ENCODE assay signal across 8 mouse cellular contexts in the genomic region with DNA sequence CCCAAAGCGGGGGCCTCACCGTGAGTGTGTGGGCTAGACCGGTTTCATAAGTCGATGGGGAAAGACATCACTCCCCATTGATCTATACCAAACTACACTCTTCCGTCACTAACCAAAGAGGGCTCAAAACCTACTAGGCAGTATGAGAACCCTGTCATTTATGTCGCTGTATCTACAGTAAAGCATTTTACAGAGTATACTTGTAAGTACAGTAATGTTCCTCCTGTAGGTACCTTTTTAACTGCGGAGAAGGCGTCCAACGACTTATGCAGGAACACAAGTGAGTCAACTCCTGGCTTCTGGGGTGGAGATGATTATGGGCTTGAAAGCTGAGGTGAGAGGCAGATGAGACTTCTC. TPM values are rescaled to one million over a fixed set of nuclear protein-coding genes. Genes with fewer than 3 reads are reported as not detected.
A peak's percentile ranks its signal among the peaks of the same experiment; 100 is the strongest.
DNase-seq lines count a peak whose midpoint lies in the region; ATAC-seq and TF ChIP-seq lines count a peak whose summit lies in the region.

No protein-coding gene starts in this region.

- H3K4me1 ChIP-seq in heart, postnatal 0 days (ENCODE audit: control insufficient read depth, insufficient read depth), result no peaks in the 10 kb centered on the region
- peaks cover 21% of the 10 kb centered on the region for H3K4me1 ChIP-seq in G1E (ENCODE audit: insufficient read depth, low read depth, low read length)
- peaks cover 13% of the 10 kb centered on the region for H3K4me1 ChIP-seq in forebrain, postnatal 0 days (ENCODE audit: insufficient read depth)
- H3K4me1 ChIP-seq in midbrain, embryonic 11.5 days (ENCODE audit: control insufficient read depth, insufficient read depth, low read length), result peaks cover 12% of the 10 kb centered on the region

- no peaks in the 10 kb centered on the region for H3K27me3 ChIP-seq in heart, postnatal 0 days (ENCODE audit: control insufficient read depth, insufficient read depth, low read length)
- H3K27me3 ChIP-seq in G1E (ENCODE audit: insufficient read depth, low read length), result no peaks in the 10 kb centered on the region
- no peaks in the 10 kb centered on the region for H3K27me3 ChIP-seq in forebrain, postnatal 0 days (ENCODE audit: insufficient read depth, low read length)
- no peaks in the 10 kb centered on the region for H3K27me3 ChIP-seq in midbrain, embryonic 11.5 days (ENCODE audit: control insufficient read depth, insufficient read depth, low read length)

- no peak for ATAC-seq in heart, postnatal 0 days (ENCODE audit: insufficient read depth, low read depth)
- no peak for ATAC-seq in G1E (ENCODE audit: extremely low read depth, insufficient number of reproducible peaks, low FRiP score, poor library complexity, severe bottlenecking)
- ATAC-seq in forebrain, postnatal 0 days, result no peak
- no peak for ATAC-seq in midbrain, embryonic 11.5 days (ENCODE audit: low FRiP score)
- no peak for ATAC-seq in inflammation-experienced regulatory T-cells, adult 6 months

- WGBS in heart, postnatal 0 days, result 9% methylated on average over 9 of the region's 9 CpGs
- 13% methylated on average over 9 of the region's 9 CpGs for WGBS in forebrain, postnatal 0 days
- 12% methylated on average over 9 of the region's 9 CpGs for WGBS in midbrain, embryonic 11.5 days

- TF ChIP-seq EP300 in heart, postnatal 0 days (IDR thresholded peaks at IDR 0.05; ENCODE audit: low read depth), result no peak

- peak overlapping the region; percentile 76 for H3K9ac ChIP-seq in heart, postnatal 0 days (replicated peaks; ENCODE audit: low read depth, low read length)
- peak overlapping the region; percentile 66 for H3K9ac ChIP-seq in forebrain, postnatal 0 days
- H3K9ac ChIP-seq in midbrain, embryonic 11.5 days (ENCODE audit: low read length), result peak overlapping the region; percentile 88

- peak overlapping the region; percentile 95 for H3K4me3 ChIP-seq in heart, postnatal 0 days (ENCODE audit: low read depth, low read length)
- H3K4me3 ChIP-seq in G1E (ENCODE audit: low read depth, low read length), result peak overlapping the region; percentile 90
- H3K4me3 ChIP-seq in forebrain, postnatal 0 days (ENCODE audit: low read depth, low read length), result peak overlapping the region; percentile 74
- H3K4me3 ChIP-seq in midbrain, embryonic 11.5 days (ENCODE audit: low read depth, low read length), result peak overlapping the region; percentile 96

- no peak for TF ChIP-seq CTCF in heart, postnatal 0 days (IDR thresholded peaks at IDR 0.05; ENCODE audit: low read depth)
- no peak for TF ChIP-seq CTCF in G1E (IDR thresholded peaks at IDR 0.05; ENCODE audit: low read depth, low read length)
- no peak for TF ChIP-seq CTCF in forebrain, postnatal 0 days (IDR thresholded peaks at IDR 0.05; ENCODE audit: low read depth)

- H3K9me3 ChIP-seq in heart, postnatal 0 days (replicated peaks; ENCODE audit: control insufficient read depth, low read length), result no peaks in the 10 kb centered on the region
- H3K9me3 ChIP-seq in G1E (replicated peaks), result no peaks in the 10 kb centered on the region
- H3K9me3 ChIP-seq in forebrain, postnatal 0 days (ENCODE audit: low read length), result no peaks in the 10 kb centered on the region
- H3K9me3 ChIP-seq in midbrain, embryonic 11.5 days (ENCODE audit: control insufficient read depth, low read length), result no peaks in the 10 kb centered on the region

- peaks cover 38% of the 10 kb centered on the region for H3K36me3 ChIP-seq in heart, postnatal 0 days (replicated peaks; ENCODE audit: control insufficient read depth, insufficient read depth, low read length)
- H3K36me3 ChIP-seq in G1E (replicated peaks), result peaks cover 45% of the 10 kb centered on the region
- H3K36me3 ChIP-seq in forebrain, postnatal 0 days (ENCODE audit: insufficient read depth), result peaks cover 35% of the 10 kb centered on the region
- H3K36me3 ChIP-seq in midbrain, embryonic 11.5 days (ENCODE audit: control insufficient read depth, insufficient read depth, low read length), result peaks cover 10% of the 10 kb centered on the region

- DNase-seq in heart, postnatal 0 days (ENCODE audit: low spot score), result no peak
- DNase-seq in heart, adult 9 months (ENCODE audit: low spot score in 2 of 2), result no peak
- DNase-seq in G1E (ENCODE audit: low spot score), result no peak
- DNase-seq in forebrain, postnatal 0 days, result no peak
- DNase-seq in midbrain, embryonic 11.5 days (ENCODE audit: low spot score, missing footprints), result peak; percentile 83
- no peak for DNase-seq in urinary bladder, postnatal 10 days (ENCODE audit: low spot score)
- DNase-seq in adrenal gland, postnatal 14 days, result no peak

- H3K27ac ChIP-seq in heart, postnatal 0 days (ENCODE audit: low read depth), result no peak overlapping the region
- H3K27ac ChIP-seq in forebrain, postnatal 0 days (ENCODE audit: low read depth, low read length), result no peak overlapping the region
- H3K27ac ChIP-seq in midbrain, embryonic 11.5 days (ENCODE audit: low read depth, low read length), result no peak overlapping the region

- peak overlapping the region; percentile 98 for H3K4me2 ChIP-seq in heart, postnatal 0 days (ENCODE audit: low read depth, low read length)
- peak overlapping the region; percentile 68 for H3K4me2 ChIP-seq in forebrain, postnatal 0 days (ENCODE audit: low read depth)
- H3K4me2 ChIP-seq in midbrain, embryonic 11.5 days, result peak overlapping the region; percentile 92

RNA-seq across cellular contexts. Expression of a gene that starts 0.6 kb away (rescaled TPM):
- 33.6 and 36.0 TPM in 2 replicates for total RNA-seq in heart, postnatal 0 days (2014; rRNA removed; ENCODE audit: low replicate concordance)
- 14.0 and 15.1 TPM in 2 replicates for polyA plus RNA-seq in heart, postnatal 0 days (2015; fragmentation: Nextera tagmentation; extraction: Ambion mirVana)
- 23.6 and 35.2 TPM in 2 replicates for total RNA-seq in G1E (2014; fragmentation: Nextera tagmentation)
- 32.1 and 37.2 TPM in 2 replicates for total RNA-seq in G1E (2017)
- polyA plus RNA-seq in G1E (2012), result 34.7 and 42.9 TPM in 2 replicates
- total RNA-seq in forebrain, postnatal 0 days (2014; rRNA removed), result 32.1 and 35.1 TPM in 2 replicates
- 21.2 and 25.9 TPM in 2 replicates for polyA plus RNA-seq in forebrain, postnatal 0 days (2015; fragmentation: Nextera tagmentation; extraction: Ambion mirVana)
- polyA plus RNA-seq in midbrain, embryonic 11.5 days (2014; fragmentation: Nextera tagmentation; extraction: Ambion mirVana), result 32.2 and 32.3 TPM in 2 replicates
- 10 to 100 TPM in 2 of 3 experiments, 1 to 10 TPM in 1; 7.7 to 13.9 (median 10.2) TPM for polyA plus RNA-seq in inflammation-experienced regulatory T-cells, adult 6 months (2017; shearing (Covaris generic))
- total RNA-seq in adrenal gland, postnatal 14 days (2021), result 39.9 and 47.8 TPM in 2 replicates
